Mouse (Mus musculus) layer of hippocampus, postnatal 25 days (tissue): ENCODE measurements around the gene Tsga10. TPM values are rescaled to one million over a fixed set of nuclear protein-coding genes. Genes with fewer than 3 reads are reported as not detected.
"Not testable (repeated sequence)": the region's sequence is repeated elsewhere in the genome, so short reads cannot be mapped to it uniquely, and the experiment has no call there.

Experiments
- DNase-seq, 2 experiments: peaks; one replicate each; pipeline ENCODE4 v3.0.0; 2022; ENCODE audit warnings: mixed read lengths in 2 of 2, low spot score in 1 of 2; ENCODE audit errors: extremely low spot score in 1 of 2
- total RNA-seq, 2 experiments: library from RNA; stranded (reverse); gene quantifications; 2 replicates each; pipeline ENCODE4 v1.2.3; 2021

Gene Tsga10
- total RNA-seq, 2 experiments from 2014 or later: 21.7 to 25.8 TPM

DNA sequence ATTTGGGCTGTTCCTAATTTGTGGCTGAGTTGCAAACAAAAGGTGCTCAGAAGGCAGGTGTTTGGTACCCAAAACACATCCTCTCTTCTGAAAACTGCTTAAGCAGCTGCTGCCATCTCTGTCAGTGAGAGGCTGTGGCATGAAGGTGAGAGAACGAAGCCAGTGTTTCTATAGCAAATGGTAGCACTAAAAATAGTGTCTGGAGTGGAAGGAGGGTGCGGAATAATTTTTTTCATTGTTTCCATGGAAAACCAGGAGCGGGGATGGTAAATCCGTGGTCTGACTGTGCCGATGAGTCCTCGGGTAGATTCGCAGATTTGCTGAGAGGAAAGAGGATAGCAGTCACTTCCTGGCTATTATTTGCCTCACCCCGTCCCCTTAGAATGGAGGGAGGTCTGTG lies 139.8 kb downstream of the Tsga10 start:
- no peak for DNase-seq

DNA sequence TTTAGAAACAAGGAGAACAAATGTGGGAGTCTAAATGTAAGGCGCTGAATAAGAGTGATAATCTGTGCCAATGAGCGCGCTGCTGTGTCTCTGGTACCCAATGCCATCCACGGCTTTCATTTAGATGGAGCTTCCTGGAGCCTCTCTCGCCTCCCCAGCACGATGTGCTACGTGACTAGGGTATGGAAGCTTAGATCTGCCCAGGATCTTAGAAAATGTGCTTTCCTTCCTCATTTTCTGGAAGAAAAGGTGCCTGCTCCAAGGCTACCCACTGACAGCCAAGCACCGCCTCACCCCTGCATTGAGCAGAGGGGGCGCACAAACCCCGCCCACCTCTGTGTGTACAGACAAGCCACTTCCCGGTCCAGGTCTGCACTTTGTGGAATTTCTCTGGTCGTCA lies 140.3 kb downstream of the Tsga10 start:
- no peak for DNase-seq

DNA sequence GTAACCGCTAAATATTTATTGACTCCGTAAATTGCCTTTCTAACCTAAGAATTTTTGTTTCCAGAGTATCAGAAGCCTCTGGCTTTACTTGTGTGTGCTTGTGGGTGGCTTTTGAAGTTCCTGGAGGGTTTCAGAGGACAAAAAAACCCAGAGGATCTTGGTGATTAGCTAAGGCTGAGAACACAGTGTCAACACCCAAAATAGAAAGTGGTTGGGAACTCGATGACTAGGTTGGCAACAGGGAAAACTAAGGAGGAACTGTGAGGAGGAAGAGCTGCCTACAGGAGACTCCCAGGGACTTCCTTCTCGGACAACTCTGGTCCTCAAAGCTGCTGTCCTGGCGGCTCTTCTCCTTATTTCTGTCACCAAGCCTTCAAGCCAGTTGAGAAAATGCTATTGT lies 145.1 kb downstream of the Tsga10 start:
- DNase-seq: no peak

DNA sequence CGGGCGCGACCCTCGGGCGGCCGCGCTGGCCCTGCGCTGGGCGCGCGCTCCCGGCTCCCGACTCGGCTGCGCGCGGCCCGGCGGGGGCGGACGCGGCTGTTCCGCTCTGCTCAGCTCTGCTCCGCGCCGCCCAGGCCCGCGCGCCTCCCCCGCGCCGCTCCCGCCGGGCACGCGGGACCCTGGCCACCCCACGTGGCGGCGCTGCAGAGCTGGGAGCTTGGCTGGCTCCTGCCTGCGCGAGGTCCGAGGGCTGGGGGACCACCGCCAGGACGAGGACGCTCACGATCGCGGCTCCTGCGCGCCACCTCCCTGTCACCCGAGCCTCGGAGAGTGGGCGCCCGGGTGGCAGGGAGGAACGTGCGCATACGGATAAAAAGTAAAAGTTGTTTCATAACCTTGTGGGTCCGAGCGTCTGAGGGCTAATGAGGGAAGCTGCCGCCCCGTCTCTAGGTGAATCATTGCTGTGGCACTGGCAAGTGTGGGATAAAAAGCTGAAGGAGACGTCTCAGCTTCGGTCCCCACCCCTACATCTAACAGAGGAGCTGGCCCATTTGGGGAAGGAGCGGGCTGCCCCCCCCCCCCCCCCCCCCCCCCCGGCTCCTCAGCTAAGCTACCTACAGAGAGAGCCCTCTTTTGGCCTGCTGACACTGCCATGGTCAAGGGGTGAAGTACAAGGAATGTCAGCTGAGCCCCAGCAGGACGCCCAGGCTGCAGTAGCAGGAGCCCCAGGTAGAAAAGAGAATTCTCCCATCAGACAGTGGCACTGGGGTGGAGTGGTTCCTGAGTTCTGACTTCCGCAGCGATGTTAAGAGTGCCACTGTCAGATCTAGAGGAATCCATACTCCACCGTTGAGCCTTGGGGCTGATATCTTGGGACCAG lies 146.2 kb downstream of the Tsga10 start, which contains the start of gene 2010300C02Rik:
Gene 2010300C02Rik (minus strand): TSS at position 325 of the 880 bp plus-strand sequence.
- peak; percentile 75 to 77 for DNase-seq

DNA sequence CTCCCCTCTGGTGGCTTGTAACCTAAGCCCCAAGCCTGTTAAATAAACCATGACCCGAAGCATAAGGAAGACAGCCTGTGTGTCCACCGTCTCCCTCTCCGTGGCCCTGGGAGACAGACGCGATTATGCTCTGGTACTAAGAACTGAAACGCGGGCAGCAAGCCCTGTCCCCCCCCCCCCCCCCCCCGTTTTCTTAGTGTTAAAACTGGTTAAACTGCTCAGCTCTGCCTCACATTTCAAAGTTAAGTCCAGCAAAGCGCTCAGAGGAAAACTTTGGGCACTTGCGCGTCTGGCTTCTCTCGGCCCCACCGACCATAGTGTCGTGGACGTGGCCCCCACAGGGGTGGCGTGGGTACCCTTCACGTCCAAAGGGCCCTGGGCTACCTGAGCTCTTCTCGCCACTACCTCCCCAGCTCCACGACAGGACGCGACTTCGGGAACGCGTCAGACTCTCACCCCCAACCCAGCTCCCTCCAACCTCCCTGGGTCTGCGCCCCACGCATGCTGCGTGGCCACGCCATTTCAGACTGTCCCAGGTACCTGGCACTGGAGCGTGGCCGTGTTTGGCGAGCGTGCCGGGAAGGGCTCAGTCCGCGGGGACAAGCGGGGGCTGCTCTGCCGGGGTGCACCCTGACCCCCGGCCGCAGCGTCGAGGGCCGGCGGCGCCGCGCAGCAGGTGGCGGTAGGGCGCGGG lies 147.1 kb downstream of the Tsga10 start:
- DNase-seq: no peak

DNA sequence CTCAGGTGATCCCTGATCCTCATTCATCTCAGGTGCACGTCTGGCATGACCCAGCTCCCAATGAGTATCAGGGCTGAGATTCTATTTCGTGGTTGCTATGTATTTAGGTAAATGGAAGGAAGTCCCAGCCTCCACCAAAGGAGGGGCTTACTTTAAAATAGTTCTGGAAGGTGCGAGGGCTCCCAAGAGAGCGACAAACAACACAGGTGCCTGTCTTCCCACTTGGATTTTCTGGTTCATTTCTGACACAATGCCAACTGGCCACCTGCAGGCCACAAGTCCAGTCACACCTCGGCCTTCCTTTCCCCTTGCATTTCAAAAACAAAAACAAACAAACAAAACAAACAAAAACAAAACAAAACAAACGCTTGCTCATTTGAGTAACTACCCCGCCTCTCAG lies 147.7 kb downstream of the Tsga10 start:
- DNase-seq: no peak

DNA sequence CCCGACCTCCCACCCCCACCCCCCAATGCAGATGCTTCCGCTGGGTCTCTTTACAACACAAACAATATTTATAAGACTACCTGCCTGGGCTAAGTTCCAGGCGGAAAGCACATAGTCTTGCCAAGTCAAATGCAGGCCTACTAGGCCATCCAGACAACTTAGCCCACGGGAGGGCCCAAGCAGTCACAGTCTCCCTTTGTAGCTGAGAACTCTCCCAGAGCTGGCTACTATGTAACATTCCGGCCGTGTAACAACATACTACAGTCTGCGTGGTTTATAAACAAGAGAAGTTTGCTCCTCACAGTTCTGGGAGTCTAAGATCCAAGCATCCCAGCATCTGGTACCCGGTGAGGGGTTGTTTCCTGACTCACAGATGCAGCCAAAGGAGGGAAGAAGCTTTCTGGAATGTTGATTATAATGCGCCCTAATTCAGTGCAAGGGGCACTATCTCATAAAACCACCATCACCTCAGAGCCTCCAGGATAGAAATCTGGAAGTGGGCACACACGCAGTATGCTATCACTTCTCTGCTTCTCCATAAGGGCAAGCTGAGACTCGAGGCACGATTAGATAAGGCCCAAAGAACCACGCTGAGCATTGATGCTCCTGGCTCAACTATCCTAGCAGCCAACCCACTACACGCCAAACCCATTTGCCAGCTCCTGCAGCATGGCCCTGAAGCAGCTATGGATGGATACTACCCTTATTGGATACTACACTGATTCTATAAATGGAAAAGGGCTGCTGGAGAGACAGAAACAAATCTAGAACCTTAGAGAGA lies 148.6 kb downstream of the Tsga10 start:
- DNase-seq: no peak

DNA sequence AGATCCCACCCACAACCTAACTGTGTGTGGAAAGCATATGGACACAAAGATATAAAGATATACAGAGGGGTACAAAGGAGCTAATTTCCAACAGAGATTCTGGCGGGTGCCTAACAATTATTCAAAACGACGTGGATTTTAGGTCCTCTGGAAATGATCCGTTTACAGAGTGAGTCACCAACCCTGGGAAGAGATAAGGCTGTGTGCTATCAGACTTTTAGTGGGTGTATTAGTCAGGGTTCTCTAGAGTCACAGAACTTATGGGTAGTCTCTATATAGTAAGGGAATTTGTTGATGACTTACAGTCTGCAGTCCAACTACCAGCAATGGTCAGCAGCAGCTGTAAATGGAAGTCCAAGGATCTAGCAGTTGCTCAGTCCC lies 153.9 kb downstream of the Tsga10 start:
- not testable (repeated sequence) for DNase-seq

DNA sequence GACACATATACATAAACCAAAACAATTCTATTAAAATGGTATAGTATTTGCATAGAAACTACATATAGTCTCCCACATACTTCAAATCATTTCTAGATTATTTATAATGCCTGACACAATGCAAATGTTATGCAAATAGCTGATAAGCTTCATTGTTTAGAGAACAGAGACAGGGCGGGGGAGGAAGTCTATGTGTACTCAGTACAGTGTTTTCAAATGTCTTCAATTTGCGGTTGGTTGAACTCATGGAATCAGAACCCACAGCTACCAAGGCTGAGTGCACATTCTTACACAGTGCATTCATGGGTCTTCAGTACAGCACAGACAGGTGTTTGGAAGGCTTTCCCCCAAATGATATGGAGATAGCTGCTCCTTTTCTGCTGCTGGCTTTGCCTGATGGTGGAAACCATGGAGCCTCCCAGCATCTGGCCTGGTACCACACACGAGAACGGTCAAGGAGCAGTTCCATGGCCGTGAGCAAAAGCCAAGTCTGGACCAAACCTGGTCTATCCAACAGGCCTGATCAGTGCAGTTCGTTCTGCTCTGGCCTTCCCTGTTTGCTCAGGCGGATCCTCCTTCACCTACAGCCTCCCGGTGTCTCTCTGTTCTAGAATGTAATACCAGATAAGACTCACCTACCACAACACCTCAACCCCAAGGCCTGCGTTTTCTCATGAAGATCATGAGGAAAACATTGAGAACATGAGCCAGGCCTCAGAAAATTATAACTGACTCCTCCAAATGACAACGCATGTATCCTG lies 154.5 kb downstream of the Tsga10 start:
- DNase-seq: no peak

DNA sequence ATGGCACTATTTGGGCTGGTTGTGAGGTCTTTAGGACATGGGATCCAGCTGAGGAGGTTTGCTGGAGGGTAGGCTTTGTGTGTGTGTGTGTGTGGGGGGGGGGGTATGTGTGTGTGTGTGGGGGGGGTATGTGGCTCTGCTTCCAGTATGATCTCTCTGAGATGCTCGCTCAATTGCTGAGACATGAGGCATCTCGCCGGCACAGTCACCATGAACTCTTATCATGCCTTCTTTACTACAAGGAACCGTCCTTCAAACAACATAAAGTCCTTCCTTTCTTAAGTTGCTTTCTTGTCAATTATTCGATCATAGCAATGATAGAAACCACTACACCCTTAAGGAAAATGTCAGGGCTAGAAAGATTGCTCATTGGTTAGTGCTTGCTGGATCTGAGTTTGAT lies 155.1 kb downstream of the Tsga10 start:
- no peak for DNase-seq

DNA sequence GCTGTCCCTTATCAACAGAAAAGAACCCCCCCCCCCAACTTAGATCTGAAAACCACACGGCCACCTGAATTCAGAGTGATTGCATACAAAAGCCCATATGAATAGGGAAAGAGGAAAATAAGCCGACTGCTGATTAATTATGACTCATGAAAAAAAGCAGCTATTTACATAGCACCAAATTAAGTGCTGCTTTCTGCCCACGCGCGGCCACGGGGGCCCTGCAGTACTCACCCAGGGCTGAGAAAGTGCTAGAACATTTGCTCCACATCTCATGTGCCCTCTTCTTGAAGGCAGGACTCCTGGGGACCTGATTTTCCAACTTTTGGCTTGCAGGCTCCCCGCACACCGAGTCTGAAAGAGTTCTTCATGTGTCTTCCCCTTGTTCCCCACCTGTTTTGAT lies 156.5 kb downstream of the Tsga10 start:
- no peak for DNase-seq

DNA sequence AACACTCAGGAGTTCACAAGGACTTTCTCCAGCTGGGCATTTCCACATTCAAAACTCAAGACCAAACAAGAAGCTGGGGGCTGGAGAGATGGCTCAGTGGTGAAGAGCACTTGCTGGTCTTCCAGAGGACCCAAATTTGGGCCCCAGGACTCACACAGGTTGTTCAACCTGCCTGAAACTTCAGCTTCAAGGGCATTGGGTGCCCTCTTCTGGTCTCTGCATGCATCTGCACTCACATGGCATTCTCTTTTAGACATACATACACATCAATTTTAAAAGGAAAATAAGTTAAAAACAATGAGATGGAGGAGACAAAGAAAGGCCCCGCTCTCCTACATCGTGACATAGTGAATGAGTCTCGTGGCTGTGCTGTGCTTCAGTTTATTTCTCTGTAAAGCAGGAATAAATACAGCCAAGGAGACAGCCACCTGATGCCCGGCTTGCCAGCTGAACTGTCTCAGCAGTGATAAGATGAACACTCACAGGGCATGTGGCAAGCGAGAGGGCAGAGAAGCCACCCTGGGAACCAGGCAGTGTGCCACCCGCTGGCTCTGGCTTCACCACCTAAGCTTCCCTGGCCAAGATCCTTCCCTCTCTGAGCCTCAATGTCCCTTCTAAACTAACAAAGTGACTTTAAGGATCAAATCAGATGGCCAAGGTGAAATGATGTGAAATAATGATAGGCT lies 157.8 kb downstream of the Tsga10 start:
- no peak for DNase-seq

Other genes starting within 250 kb of the Tsga10 start
- 100 to 1,000 TPM; 377 to 428 TPM for gene 2010300C02Rik, start 146.3 kb downstream of the Tsga10 start, total RNA-seq
- gene Lipt1, start 5.3 kb upstream of the Tsga10 start, total RNA-seq: 1 to 10 TPM; 7.6 to 7.7 TPM
- 10 to 100 TPM in 1 of 2 experiments, 1 to 10 TPM in 1; 9.9 to 10.6 TPM for gene Mitd1, start 24.0 kb upstream of the Tsga10 start, total RNA-seq
- gene Mrpl30, start 24.0 kb upstream of the Tsga10 start, total RNA-seq: 100 to 1,000 TPM; 138 to 142 TPM
- gene Lyg2, start 50.1 kb upstream of the Tsga10 start, total RNA-seq: under 1 TPM in 1 of 2 experiments, not detected in 1; 0.10 TPM
- gene Lyg1, start 91.3 kb upstream of the Tsga10 start, total RNA-seq: not detected
- 10 to 100 TPM; 62.4 to 64.2 TPM for gene Txndc9, start 131.5 kb upstream of the Tsga10 start, total RNA-seq
- 10 to 100 TPM; 41.5 to 47.4 TPM for gene Eif5b, start 131.6 kb upstream of the Tsga10 start, total RNA-seq